Mouse (Mus musculus): Measurements from ENCODE around the gene Gm11562.
"Not testable (repeated sequence)": the region's sequence is repeated elsewhere in the genome, so short reads cannot be mapped to it uniquely, and the experiment has no call there.

Gm11562 gene

DNA sequence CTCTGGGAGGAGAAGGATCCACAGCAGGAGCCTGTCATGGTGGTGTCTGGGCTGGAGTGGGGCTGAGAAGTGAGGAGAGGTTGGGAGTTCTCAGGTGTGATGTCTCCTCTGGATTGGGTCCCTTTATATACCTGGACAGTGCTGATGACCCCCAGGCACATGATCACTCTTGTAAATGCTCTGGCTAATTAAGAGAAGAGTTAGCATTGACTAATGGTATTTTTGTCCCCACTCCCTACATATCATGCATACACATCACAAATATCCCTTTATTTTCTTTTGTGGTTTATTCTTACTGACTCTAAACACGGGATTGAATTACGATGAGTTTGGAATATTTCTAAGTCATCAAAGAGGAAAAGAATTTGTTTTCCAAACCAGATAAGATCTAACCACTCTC is at the start of gene Gm11562:
Gene Gm11562 (minus strand): TSS at position 101 of the 400 bp plus-strand sequence.
- DNase-seq (ENCODE audit: extremely low spot score, low read depth, low spot score), result no peak

DNA sequence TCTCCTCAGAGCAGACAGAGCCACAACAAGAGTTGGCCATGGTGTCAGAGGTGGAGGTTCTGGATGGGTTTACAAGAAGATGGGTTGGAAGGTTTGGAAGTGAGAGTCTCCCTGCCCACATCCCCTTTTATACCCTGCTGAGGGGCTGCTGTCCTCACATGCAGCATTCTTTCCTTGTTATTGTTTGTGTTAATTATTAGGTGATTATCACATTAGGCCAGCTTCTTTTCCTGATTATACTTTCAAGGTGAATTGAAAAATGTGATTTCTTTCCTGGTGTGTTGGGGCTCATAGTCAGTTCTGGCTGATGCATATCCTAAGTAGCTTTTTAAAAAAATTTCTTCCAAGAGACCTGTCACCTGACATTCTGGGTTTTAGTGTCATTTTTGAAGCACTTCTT is 45.6 kb upstream of the Gm11562 start, which contains the start of gene Krtap4-6:
Gene Krtap4-6 (minus strand): TSS at position 101 of the 400 bp plus-strand sequence.
- DNase-seq (ENCODE audit: extremely low spot score, low read depth, low spot score), result no peak

DNA sequence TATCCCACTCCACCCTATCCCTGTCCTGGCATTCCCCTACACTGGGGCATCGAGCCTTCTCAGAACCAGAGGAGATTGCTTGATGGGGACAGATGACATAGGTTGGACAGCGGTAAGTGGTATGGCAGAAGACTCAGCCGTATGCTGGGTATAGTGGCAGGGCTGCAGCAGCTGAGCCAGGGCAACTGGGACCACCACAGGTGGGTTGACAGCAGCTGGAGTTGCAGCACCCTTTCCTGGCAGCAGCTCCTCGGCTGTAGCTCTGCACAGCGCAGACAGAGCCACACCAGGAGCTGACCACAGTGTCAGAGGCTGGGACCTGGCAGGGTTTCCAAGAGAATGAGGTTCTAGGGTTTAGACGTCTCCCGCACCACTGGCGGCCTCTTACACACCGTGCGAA is 42.6 kb upstream of the Gm11562 start:
- no peak for DNase-seq (ENCODE audit: extremely low spot score, low read depth, low spot score)

DNA sequence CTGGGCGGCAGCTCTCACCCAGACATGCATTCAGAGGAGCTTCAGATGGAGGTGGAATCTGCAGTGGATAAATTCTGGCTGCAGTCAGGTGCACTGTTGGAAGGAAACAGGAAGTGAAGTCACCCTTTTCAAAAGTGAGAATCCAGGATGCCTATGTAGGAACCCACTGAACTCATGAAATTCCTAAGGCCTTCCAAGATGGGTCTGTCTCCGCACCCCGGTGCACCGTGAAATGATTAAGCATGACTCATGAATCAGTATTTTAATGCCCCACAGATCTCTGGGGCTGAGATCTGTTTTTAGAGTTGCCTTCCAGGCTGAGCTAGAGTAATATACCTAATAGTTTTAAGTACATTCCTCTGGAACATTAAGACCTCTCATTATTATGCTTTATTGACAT is 39.0 kb upstream of the Gm11562 start:
- no peak for DNase-seq (ENCODE audit: extremely low spot score, low read depth, low spot score)

DNA sequence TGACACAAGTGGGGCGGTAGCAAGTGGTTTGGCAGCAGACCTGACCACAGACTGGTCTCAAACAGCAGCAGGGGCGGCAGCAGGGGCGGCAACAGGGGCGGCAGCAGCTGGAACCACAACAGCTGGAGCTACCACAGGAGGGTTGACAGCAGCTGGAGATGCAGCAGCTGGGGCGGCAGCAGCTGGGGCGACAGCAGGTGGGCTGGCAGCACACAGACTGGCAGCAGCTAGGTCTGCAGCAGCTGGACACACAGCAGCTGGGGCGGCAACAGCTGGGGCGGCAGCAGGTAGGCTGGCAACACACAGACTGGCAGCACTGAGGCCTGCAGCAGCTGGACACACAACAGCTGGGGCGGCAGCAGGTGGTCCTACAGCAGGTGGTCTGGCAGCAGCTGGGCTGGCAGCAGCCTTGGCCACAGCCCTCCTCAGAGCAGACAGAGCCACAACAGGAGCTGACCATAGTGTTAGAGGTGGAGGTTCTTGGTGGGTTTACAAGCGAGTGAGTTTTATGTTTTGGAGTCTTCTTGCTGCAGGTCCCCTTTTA is 38.3 kb upstream of the Gm11562 start, which contains the start of gene Gm11563:
Gene Gm11563 (minus strand): TSS at position 494 of the 544 bp plus-strand sequence.
- not testable (repeated sequence) for DNase-seq (ENCODE audit: extremely low spot score, low read depth, low spot score)

DNA sequence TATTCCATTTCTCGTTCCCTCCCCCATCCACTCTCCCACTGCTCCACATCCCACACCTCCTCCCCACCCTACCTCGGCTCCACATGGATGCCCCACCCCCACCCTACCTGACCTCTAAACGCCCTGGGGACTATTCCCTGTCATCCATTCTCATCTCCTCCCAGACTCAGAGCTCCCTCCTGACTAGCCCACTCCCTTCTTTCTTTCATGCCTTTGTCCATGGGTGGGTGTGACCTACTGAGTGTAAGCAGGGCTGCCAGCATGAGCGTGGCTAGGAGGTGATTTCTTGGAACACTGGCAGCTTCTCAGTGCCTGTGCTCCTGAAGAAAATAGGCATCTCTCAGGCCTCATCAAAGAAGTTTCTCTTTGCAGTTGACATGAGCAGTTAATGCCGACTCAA is 36.8 kb upstream of the Gm11562 start:
- DNase-seq (ENCODE audit: extremely low spot score, low read depth, low spot score), result no peak

DNA sequence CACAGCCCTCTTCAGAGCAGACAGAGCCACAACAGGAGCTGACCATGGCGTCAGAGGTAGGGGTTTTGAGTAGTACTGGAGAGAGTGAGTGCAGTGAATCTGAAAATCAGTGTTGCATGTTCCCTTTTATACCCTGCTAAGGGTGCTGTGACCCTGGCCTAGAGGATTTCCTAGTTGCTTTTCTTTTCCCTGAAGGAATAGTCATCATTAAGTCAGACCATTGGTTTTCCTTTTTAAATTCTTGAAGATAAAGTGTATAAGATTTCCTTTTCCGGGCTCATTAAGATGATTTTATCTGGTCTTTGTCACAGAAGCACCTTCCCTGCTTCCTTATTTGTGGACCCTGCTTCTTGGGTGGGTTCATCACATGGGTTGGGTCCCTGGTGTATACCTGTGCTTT is 29.9 kb upstream of the Gm11562 start, which contains the start of gene Gm11555:
Gene Gm11555 (minus strand): TSS at position 101 of the 400 bp plus-strand sequence.
- DNase-seq (ENCODE audit: extremely low spot score, low read depth, low spot score), result no peak

DNA sequence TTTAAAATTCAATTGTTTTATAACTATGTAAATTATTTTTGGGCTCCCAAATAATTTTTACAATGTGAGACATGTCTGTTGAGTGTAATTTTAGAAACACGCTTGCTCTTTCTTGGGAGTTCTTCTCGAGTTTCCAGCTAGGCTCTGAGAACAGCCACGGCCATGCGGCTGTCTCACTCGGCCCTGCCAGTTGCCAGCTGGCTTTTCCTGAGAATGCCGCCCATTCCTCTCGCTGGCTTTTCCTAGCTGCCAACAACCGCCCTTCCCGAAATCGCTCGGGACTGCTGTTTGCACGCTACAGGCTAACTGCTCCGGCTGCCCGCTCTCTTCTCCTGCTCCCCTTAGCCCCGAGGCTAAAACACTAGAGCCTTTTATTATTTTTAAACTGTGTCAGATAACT is 26.2 kb upstream of the Gm11562 start:
- DNase-seq (ENCODE audit: extremely low spot score, low read depth, low spot score), result no peak

DNA sequence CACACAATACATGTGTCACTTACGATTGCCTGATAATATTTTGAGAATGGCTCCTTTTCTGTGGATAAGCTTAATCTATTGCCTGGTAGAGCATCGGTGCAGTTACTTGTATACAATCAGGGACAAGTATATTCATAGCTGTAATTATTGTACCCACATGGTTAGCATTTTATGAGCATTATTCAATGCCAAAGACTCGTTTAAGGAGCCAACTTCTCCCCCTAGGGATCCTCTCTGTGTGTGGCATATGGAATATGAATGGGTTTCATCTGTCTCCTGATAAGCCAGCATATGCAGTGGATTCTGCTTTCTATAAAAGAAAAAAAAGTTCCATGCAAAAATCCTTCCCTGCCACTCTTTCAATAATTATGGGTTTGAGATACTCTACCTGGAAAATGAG is 24.1 kb upstream of the Gm11562 start:
- no peak for DNase-seq (ENCODE audit: extremely low spot score, low read depth, low spot score)

DNA sequence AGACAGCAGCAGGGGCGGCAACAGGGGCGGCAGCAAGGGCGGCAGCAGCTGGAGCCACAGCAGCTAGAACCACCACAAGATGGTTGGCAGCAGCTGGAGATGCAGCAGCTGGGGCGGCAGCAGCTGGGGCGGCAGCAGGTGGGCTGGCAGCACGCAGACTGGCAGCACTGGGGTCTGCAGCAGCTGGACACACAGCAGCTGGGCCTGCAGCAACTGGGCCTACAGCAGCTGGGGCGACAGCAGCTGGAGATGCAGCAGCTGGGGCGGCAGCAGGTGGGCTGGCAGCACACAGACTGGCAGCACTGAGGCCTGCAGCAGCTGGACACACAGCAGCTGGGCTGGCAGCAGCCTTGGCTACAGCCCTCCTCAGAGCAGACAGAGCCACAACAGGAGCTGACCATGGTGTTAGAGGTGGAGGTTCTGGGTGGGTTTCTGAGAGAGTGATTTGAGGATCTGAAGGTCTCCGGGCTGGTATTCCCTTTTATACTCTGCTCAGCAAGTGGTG is 23.5 kb upstream of the Gm11562 start, which contains the start of gene Krtap4-7:
Gene Krtap4-7 (minus strand): TSS at position 455 of the 505 bp plus-strand sequence.
- not testable (repeated sequence) for DNase-seq (ENCODE audit: extremely low spot score, low read depth, low spot score)

DNA sequence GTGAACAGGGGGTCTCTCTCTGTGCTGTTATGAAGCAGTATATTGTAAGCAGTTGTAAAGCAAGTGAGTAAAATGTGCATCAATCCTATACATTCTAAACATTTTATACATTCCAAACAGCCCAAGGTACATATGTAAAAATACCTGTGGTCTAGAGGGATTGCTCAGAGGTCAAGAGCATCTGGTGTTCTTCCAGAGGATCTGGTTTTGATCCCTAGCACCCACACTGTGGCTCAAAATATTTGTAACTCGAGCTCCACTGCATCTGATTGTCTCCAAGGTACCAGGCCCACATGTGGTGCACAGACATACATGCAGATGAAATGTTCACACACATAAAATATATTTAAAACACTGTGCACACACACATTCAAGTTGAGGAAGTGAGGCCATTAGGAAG is 20.7 kb upstream of the Gm11562 start:
- no peak for DNase-seq (ENCODE audit: extremely low spot score, low read depth, low spot score)

DNA sequence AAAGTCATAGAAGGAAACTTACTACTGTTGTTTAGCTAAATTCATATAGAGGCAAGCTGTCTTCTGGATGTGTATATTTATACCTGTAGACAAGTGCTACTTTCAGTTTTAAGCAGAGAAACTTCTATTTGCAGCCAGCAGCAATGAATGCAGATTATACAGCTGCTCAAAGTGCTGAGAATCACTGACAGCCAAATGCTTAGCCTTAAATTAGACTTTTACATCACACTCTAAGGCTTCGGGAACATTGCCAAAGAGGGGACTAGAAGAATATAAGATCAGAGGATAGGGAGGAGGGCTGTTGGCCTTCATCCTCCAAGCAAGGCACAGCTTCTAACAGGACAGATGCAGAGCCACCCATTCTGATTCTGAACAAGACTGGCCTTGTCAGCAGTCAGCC is 16.9 kb upstream of the Gm11562 start:
- DNase-seq (ENCODE audit: extremely low spot score, low read depth, low spot score), result no peak

DNA sequence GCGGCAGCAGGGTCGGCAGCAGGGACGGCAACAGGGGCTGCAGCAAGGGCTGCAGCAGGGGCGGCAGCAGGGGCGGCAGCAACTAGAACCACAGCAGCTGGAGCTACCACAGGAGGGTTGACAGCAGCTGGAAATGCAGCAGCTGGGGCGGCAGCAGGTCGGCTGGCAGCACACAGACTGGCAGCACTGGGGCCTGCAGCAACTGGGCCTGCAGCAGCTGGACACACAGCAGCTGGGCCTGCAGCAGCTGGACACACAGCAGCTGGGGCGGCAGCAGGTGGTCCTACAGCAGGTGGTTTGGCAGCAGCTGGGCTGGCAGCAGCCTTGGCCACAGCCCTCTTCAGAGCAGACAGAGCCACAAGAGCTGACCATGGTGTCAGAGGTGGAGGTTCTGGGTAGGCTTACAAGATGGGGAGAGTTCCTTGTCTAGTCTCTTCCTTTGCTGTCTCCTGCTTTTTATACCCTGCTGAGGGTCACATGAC is 14.5 kb upstream of the Gm11562 start, which contains the start of gene Krtap4-2:
Gene Krtap4-2 (minus strand): TSS at position 432 of the 482 bp plus-strand sequence.
- no peak for DNase-seq (ENCODE audit: extremely low spot score, low read depth, low spot score)

DNA sequence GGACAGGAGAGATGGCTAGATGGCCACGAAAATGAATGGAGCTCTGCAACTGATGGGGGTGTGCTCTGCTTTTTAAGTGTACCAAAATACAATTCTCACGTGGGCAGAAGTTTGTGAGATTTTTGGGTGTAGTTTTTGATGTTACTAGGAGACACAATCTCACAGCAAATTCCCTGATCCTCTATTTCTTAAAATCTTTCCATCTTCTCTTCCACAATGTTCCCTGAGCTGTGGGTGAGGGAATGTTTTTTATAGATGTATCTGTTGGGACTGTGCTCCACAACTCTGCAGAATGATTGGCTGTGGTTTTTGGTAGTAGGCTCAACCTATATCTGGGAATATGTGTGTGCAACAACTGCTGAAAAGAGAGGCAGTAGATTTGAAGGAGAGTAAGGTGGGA is 13.1 kb upstream of the Gm11562 start:
- no peak for DNase-seq (ENCODE audit: extremely low spot score, low read depth, low spot score)

DNA sequence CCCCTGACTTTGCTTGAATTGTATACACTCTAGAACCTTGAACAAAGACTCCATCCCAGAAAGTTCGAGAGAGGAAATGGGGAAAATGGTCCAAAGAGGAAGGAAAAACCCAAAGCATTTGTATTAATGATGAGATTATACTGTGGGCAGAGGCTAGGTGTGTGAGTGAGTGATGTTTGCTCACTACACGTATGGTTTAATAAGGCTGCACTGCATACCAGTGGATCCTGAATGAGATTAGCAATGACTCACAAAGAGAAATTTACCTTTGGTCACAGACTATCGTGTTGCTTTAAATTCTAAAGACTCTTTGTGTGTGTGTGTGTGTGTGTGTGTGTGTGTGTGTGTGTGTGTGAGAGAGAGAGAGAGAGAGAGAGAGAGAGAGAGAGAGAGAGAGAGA is 10.7 kb upstream of the Gm11562 start:
- DNase-seq (ENCODE audit: extremely low spot score, low read depth, low spot score), result no peak

DNA sequence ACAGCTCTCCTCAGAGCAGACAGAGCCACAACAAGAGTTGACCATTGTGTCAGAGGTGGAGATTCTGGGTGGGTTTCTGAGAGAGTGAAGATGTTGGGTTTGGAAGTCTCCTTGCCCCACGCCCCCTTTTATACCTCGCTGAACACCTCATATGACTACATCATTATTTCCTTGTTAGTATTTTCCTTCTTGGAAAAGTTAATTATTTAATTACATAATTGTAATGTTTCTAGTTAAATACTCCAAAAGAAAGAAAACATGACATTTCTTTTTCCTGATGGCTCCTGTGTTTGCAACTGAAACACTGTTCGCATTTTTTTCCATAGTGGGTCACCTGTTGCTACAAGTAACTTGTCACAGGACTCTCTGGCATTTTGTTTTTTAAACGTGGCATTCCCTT is 7.9 kb upstream of the Gm11562 start, which contains the start of gene Krtap4-1:
Gene Krtap4-1 (minus strand): TSS at position 101 of the 400 bp plus-strand sequence.
- no peak for DNase-seq (ENCODE audit: extremely low spot score, low read depth, low spot score)

DNA sequence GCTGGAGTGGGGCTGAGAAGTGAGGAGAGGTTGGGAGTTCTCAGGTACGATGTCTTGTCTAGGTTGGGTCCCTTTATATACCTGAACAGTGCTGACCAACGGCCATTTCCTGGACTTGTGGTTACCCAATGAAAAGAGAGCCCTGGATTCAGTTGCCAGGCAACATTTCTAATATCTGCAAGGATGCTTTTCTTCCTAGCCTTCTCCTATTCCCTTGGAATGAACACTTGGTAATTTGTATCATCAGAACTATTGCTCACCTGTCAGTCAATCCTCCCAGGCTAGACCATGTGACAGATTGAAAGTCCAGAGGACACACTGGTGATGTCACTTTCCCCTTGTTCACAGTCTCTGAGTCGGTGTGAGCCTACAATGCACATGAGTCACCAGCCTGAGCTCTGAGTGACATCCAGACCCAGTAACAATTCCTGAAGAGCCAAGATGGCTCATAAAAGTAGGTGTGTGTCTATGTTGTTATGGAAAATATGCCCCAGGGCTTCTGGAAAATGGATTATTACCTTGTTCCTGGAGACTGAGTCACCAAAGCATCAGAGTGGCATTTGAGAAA is 5.4 kb downstream of the Gm11562 start, which contains the start of gene Krtap2-4:
Gene Krtap2-4 (minus strand): TSS at position 51 of the 568 bp plus-strand sequence.
- no peak for DNase-seq (ENCODE audit: extremely low spot score, low read depth, low spot score)

DNA sequence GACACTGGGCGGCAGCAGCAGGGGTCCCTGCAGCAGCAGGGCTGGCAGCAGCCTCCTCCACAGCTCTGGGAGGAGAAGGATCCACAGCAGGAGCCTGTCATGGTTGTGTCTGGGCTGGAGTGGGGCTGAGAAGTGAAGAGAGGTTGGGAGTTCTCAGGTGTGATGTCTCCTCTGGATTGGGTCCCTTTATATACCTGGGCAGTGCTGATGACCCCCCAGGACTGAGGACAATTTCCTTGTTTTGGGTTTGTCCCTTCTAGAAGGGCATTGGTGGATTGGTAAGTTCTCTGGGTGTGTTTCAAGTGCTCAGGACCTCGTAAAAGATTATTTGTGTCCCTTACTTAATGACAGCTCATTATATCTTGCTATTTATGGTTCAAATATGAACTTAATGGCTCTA is 10.1 kb downstream of the Gm11562 start, which contains the start of gene Gm11937:
Gene Gm11937 (minus strand): TSS at position 101 of the 400 bp plus-strand sequence.
- DNase-seq (ENCODE audit: extremely low spot score, low read depth, low spot score), result not testable (repeated sequence)

DNA sequence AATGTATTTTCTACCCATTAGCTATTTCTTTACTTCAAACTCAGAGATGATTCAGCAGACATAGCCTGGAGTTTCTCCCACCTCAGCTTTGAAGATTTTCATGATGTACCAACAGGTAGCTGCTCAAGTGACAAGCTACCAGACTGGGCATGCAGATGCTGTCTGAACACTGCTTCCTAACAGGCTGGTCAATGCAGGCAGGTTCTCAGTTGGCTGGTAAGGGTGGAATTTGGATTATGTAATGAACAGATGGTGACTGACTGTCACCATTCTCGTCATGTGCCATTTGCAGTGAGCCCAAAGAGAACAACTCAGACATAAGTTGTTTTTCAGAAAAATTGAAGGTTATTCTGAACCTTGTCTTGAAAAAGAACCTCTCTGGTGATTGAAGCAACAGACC is 11.1 kb downstream of the Gm11562 start:
- DNase-seq (ENCODE audit: extremely low spot score, low read depth, low spot score), result no peak

DNA sequence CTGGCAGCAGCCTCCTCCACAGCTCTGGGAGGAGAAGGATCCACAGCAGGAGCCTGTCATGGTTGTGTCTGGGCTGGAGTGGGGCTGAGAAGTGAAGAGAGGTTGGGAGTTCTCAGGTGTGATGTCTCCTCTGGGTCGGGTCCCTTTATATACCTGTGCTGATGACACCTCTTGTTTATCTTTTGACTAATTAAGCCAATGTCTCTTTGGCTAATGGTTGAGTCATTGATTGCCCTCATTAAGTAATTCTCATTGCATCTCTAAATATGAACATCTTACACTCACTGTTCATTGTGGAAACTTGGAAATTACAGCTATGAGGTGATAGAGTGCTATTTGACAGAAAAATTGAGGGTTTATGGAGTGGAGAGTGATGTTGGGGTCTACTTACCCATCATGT is 17.0 kb downstream of the Gm11562 start, which contains the start of gene Gm11938:
Gene Gm11938 (minus strand): TSS at position 101 of the 400 bp plus-strand sequence.
- not testable (repeated sequence) for DNase-seq (ENCODE audit: extremely low spot score, low read depth, low spot score)

DNA sequence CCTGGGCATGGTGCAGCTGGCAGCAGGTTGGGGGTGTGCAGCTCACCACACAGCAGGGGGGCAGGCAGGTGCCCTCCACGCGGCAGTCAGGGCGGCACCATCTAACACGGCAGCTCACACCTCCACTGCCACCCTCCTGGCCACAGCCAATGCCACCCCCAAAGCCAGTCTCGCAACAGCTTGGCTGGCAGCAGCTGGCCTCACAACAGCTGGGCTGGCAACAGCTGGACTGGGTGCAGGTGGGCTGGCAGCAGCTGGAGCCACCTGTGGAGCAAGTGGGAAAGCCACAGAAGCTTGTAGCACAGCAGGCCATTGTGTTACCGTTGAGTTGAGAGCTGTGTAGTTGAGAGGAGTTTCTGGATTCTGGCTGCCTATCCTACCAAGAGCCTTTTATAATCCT is 22.5 kb downstream of the Gm11562 start, which contains the start of gene Krtap9-3:
Gene Krtap9-3 (minus strand): TSS at position 364 of the 400 bp plus-strand sequence.
- DNase-seq (ENCODE audit: extremely low spot score, low read depth, low spot score), result not testable (repeated sequence)

DNA sequence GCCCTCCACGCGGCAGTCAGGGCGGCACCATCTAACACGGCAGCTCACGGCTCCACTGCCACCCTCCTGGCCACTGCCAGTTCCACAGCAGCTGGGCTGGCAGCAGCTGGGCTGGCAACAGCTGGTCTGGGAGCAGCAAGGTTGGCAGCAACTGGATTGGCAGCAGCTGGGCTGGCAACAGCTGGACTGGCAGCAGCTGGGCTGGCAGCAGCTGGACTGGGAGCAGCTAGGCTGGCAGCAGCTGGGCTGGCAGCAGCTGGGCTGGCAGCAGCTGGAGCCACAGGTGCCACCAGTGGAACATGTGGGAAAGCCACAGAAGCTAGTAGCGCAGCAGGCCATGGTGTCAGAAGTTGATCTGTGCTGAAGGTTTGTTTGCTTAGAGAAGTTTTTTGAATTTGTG is 29.3 kb downstream of the Gm11562 start, which contains the start of gene Krtap1-3:
Gene Krtap1-3 (minus strand): TSS at position 359 of the 400 bp plus-strand sequence.
- no peak for DNase-seq (ENCODE audit: extremely low spot score, low read depth, low spot score)
